Comparison of ENCODE assay signal across 8 mouse cellular contexts in the genomic region with DNA sequence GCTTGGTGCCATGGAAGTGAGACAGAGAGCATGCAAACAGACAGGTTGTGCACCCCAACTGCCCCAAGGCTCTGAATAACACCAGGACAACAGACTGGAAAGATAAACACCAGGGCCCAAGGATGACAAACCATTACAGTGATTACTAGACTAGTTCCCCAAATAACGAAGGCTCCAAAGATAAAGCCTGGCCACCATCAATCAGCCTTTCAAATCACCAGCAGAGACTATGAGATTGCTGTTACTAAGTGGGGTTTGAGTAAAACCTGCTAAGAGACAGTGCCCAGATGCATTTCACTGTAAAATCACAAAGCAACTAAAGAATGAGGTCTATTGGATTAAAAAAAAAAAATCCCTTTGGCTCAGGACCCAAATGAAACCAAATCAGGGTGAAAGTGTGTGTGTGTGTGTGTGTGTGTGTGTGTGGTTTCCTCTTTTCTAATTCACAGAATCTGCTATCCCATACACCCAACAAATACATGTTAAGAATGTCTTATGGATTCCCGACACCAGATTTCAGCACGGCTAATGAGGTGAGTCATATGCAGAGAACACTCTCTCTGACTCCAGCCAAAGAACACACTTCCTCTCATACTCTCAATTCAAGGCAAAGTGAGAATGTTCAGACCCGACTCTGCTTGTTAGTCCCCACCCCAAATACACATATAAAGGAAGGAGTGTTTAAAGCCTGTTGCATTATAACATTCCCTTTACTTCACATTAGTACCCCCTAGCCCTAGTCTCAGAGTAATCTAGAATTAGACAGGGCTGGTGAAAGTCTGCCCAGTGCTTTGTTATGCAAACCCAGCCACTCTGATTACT. TPM values are rescaled to one million over a fixed set of nuclear protein-coding genes. Genes with fewer than 3 reads are reported as not detected.
A peak's percentile ranks its signal among the peaks of the same experiment; 100 is the strongest.
DNase-seq lines count a peak whose midpoint lies in the region; ATAC-seq and TF ChIP-seq lines count a peak whose summit lies in the region.

No protein-coding gene starts in this region.

- 0 out of 2 replicates have a peak overlapping the region, but pooled peaks have one; percentile 3 for H3K9ac ChIP-seq in intestine, embryonic 15.5 days

- DNase-seq in layer of hippocampus, adult 2 months (ENCODE audit: low spot score in 2 of 2) = peak in 1 of 2 experiments; percentile 39
- DNase-seq in layer of hippocampus, adult 18-20 months (ENCODE audit: low spot score in 2 of 2) = no peak
- DNase-seq in naive thymus-derived CD4-positive, alpha-beta T cell, adult 2 months (ENCODE audit: low read depth) = peak; percentile 54
- no peak for DNase-seq in layer of hippocampus, adult 8-10 months (ENCODE audit: low spot score in 2 of 2)
- DNase-seq in ovary, postnatal 36 days (ENCODE audit: low spot score) = no peak

- peak overlapping the region; percentile 57; the same call in 1 of the 2 replicates for H3K27ac ChIP-seq in layer of hippocampus, adult 2 months
- H3K27ac ChIP-seq in brown adipose tissue, adult 24 weeks (replicated peaks; ENCODE audit: low read depth, low read length) = peak overlapping the region; percentile 30
- 0 out of 2 replicates have a peak overlapping the region, but pooled peaks have one; percentile 19 for H3K27ac ChIP-seq in intestine, embryonic 15.5 days

- TF ChIP-seq CTCF in layer of hippocampus, adult 2 months (conservative IDR thresholded peaks at IDR 0.05) = no peak

- peak overlapping the region; percentile 13; the same call in 1 of the 2 replicates for H3K4me3 ChIP-seq in layer of hippocampus, adult 2 months
- H3K4me3 ChIP-seq in brown adipose tissue, adult 24 weeks (ENCODE audit: insufficient read depth, low read depth, low read length) = no peak overlapping the region
- H3K4me3 ChIP-seq in intestine, embryonic 15.5 days (replicated peaks) = no peak overlapping the region

- H3K27me3 ChIP-seq in intestine, embryonic 15.5 days (replicated peaks) = no peaks in the 10 kb centered on the region

- 10% methylated on average over 4 of the region's 4 CpGs for WGBS in intestine, embryonic 15.5 days

- no peak for ATAC-seq in intestine, embryonic 15.5 days
- ATAC-seq in megakaryocyte-erythroid progenitor cell, adult 5-6 weeks (replicated peaks; ENCODE audit: low FRiP score, low TSS enrichment, poor library complexity, severe bottlenecking) = no peak

- peak overlapping the region; percentile 84 for H3K4me2 ChIP-seq in intestine, embryonic 15.5 days (replicated peaks)

- no peaks in the 10 kb centered on the region for H3K9me3 ChIP-seq in intestine, embryonic 15.5 days

- H3K36me3 ChIP-seq in intestine, embryonic 15.5 days = no peaks in the 10 kb centered on the region

- H3K4me1 ChIP-seq in brown adipose tissue, adult 24 weeks (ENCODE audit: control insufficient read depth, insufficient read depth, insufficient read length, low read length) = peaks cover 42% of the 10 kb centered on the region
- H3K4me1 ChIP-seq in intestine, embryonic 15.5 days (replicated peaks) = peaks cover 55% of the 10 kb centered on the region

RNA-seq across cellular contexts. Expression of gene Atp1a1, which starts 4.4 kb away (rescaled TPM):
- 100 to 1,000 TPM; 476 to 506 TPM for total RNA-seq in layer of hippocampus, adult 2 months (2021)
- 100 to 1,000 TPM; 518 to 527 TPM for total RNA-seq in layer of hippocampus, adult 18-20 months (2021)
- 26.7 and 27.0 TPM in 2 replicates for polyA plus RNA-seq in brown adipose tissue, adult 24 weeks (2012; ENCODE audit: insufficient read depth, insufficient read length, missing spikeins)
- polyA plus RNA-seq in intestine, embryonic 15.5 days (2015; fragmentation: Nextera tagmentation; extraction: Ambion mirVana) = 247 and 251 TPM in 2 replicates
- total RNA-seq in megakaryocyte-erythroid progenitor cell, adult 5-6 weeks (2014; fragmentation: Nextera tagmentation) = 105 TPM in 2 replicates
- 120 and 168 TPM in 2 replicates for total RNA-seq in megakaryocyte-erythroid progenitor cell, adult 5-6 weeks (2017)
- total RNA-seq in layer of hippocampus, adult 8-10 months (2022) = 100 to 1,000 TPM; 480 to 507 (median 482) TPM
